Mouse (Mus musculus): ENCODE measurements at regions not wholly inside any gene's neighbourhood (a gene's known extent, or its start where the extent isn't known, plus 50 kb on each side); places are given as distances from the start of the nearest gene placed in this dataset.

DNA sequence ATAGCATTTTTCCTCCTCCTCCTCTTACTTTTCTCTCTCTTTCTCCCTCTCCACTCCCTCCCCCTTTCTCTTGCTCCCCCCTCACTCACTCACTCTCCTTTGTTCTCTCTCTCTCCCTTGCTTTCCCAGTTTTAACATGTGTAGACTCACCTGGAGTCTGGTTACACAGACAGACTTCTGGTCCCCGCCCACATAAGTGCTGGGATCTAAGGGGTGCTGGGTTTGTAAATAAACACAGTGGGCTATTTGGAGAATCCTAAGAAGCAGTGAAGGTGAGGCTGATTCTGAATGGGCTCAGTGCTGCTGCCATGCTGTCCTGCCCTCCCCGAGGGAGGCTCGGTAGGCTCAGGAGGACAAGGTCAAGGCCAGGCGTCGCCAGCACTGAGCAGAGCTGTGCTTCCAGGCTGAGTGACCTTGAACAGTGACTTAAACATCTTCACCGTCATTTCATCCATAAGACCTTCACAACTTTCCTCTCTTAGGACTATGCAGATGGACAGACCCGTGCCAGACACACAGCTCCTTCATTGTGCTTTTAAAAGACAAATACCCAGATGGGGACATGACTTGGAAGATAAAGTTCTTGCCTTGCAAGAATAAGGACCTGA is 186.7 kb upstream of the Myt1l start:
- TF ChIP-seq CTCF (IDR thresholded peaks at IDR 0.05; ENCODE audit: low read depth): no peak
- TF ChIP-seq EP300 (IDR thresholded peaks at IDR 0.05; ENCODE audit: low read depth): no peak

All from heart, postnatal 0 days (tissue).